Mouse (Mus musculus): ENCODE data around the gene Ift22. TPM values are rescaled to one million over a fixed set of nuclear protein-coding genes. Genes with fewer than 3 reads are reported as not detected.
A peak's percentile ranks its signal among the peaks of the same experiment; 100 is the strongest.

Gene Ift22
- polyA plus RNA-seq, 1 experiment from 2014 or later, result 28.5 TPM

GRCm38 (mm10) chr5:136894840-136895528 is 13.0 kb upstream of the Ift22 start:
- Histone ChIP-seq H3K4me2 (no peak overlapping the region), H3K4me3 (ENCODE audit: low read depth, low read length) (no peak overlapping the region), H3K4me1 (replicated peaks; ENCODE audit: control insufficient read depth, insufficient read depth, low read length) (no peaks in the 10 kb centered on the region), H3K9me3 (ENCODE audit: control insufficient read depth, low read length) (no peaks in the 10 kb centered on the region), H3K36me3 (ENCODE audit: control insufficient read depth, insufficient read depth, low read length) (no peaks in the 10 kb centered on the region), H3K27me3 (replicated peaks; ENCODE audit: control insufficient read depth, insufficient read depth, low read length) (no peaks in the 10 kb centered on the region), H3K27ac (ENCODE audit: low read depth, low read length) (no peak overlapping the region), H3K9ac (ENCODE audit: low read depth, low read length) (no peak overlapping the region)
- ATAC-seq (replicated peaks; ENCODE audit: low FRiP score), result no peak
- WGBS, result 61% methylated on average over 25 of the region's 25 CpGs
- no peak for DNase-seq (ENCODE audit: low spot score)

DNA sequence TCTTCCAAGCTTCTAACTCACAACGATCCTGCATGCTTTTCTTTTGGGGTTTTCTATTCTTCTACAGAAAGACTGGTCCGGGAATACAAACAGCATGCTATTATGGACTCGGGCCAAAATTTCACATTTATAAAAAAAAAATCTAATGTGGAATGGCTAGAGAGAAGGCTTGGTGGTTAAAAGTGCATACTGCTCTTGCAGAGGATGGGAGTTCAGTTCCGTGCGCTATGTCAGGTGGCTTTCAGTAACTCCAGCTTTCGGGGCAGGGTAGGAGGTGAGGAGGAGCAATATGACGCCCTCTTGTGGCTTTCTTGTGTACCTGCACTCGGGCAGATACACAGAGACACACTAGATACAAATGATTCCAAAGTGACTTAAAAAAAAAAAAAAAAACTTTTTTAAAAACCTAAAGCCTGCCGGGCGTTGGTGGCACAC is 12.4 kb upstream of the Ift22 start:
- no peak for DNase-seq (ENCODE audit: low spot score)
- no peak overlapping the region for H3K27ac ChIP-seq (ENCODE audit: low read depth, low read length)

GRCm38 (mm10) chr5:136904621-136905020 is 3.3 kb upstream of the Ift22 start:
- 53% methylated on average over 3 of the region's 3 CpGs for WGBS
- no peak for DNase-seq (ENCODE audit: low spot score)
- Histone ChIP-seq H3K4me2 (no peak overlapping the region), H3K9me3 (ENCODE audit: control insufficient read depth, low read length) (no peaks in the 10 kb centered on the region; the same call in 1 of the 2 replicates), H3K27ac (ENCODE audit: low read depth, low read length) (no peak overlapping the region), H3K4me1 (replicated peaks; ENCODE audit: control insufficient read depth, insufficient read depth, low read length) (0 out of 2 replicates have a peak, but pooled peaks cover 4% of the 10 kb centered on the region), H3K4me3 (ENCODE audit: low read depth, low read length) (no peak overlapping the region), H3K36me3 (ENCODE audit: control insufficient read depth, insufficient read depth, low read length) (no peaks in the 10 kb centered on the region), H3K9ac (ENCODE audit: low read depth, low read length) (no peak overlapping the region), H3K27me3 (replicated peaks; ENCODE audit: control insufficient read depth, insufficient read depth, low read length) (no peaks in the 10 kb centered on the region)
- no peak for ATAC-seq (replicated peaks; ENCODE audit: low FRiP score)

More for the DNA sequence above, 12.4 kb upstream of the Ift22 start:
- 56% methylated on average over 10 of the region's 10 CpGs for WGBS
- no peak overlapping the region for H3K9ac ChIP-seq (ENCODE audit: low read depth, low read length)
- H3K4me3 ChIP-seq (ENCODE audit: low read depth, low read length), result no peak overlapping the region
- no peaks in the 10 kb centered on the region for H3K4me1 ChIP-seq (replicated peaks; ENCODE audit: control insufficient read depth, insufficient read depth, low read length)
- no peaks in the 10 kb centered on the region for H3K36me3 ChIP-seq (ENCODE audit: control insufficient read depth, insufficient read depth, low read length)
- no peak for ATAC-seq (replicated peaks; ENCODE audit: low FRiP score)
- no peaks in the 10 kb centered on the region for H3K27me3 ChIP-seq (replicated peaks; ENCODE audit: control insufficient read depth, insufficient read depth, low read length)
- H3K4me2 ChIP-seq, result no peak overlapping the region
- no peaks in the 10 kb centered on the region for H3K9me3 ChIP-seq (ENCODE audit: control insufficient read depth, low read length)

- no peaks in the 10 kb centered on the region for H3K36me3 ChIP-seq (ENCODE audit: control insufficient read depth, insufficient read depth, low read length)
- H3K9me3 ChIP-seq (ENCODE audit: control insufficient read depth, low read length), result no peaks in the 10 kb centered on the region; the same call in 1 of the 2 replicates
- no peaks in the 10 kb centered on the region for H3K27me3 ChIP-seq (replicated peaks; ENCODE audit: control insufficient read depth, insufficient read depth, low read length)
- H3K27ac ChIP-seq (ENCODE audit: low read depth, low read length), result no peak overlapping the region
- no peak overlapping the region for H3K4me2 ChIP-seq
- no peak for DNase-seq (ENCODE audit: low spot score)
- no peak overlapping the region for H3K4me3 ChIP-seq (ENCODE audit: low read depth, low read length)
- WGBS, result 37% methylated on average over 7 of the region's 7 CpGs
- 0 out of 2 replicates have a peak, but pooled peaks cover 4% of the 10 kb centered on the region for H3K4me1 ChIP-seq (replicated peaks; ENCODE audit: control insufficient read depth, insufficient read depth, low read length)
- no peak for ATAC-seq (replicated peaks; ENCODE audit: low FRiP score)
- no peak overlapping the region for H3K9ac ChIP-seq (ENCODE audit: low read depth, low read length)
Observed at GRCm38 (mm10) chr5:136905630-136906029, 2.3 kb upstream of the Ift22 start.

DNA sequence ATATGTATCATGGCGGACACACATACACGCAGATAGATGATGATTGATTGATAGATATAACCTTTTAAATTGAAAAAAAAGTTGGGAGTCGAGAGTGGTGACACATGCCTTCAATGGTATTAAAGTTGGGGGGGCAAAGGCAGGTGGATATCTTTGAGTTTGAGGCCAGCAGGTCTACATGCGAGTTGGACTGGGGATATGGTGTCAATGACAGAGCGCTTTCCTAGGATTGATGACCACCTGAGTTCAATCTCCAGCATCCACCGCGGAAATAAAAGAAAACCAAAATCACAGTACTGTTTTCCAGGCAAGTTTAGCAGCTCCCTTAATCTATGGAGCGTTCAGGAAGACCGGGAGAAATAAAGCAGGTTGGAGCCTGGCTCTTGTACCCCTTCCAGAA is 363 bp upstream of the Ift22 start:
- no peak overlapping the region for H3K9ac ChIP-seq (ENCODE audit: low read depth, low read length)
- ATAC-seq (replicated peaks; ENCODE audit: low FRiP score) (no peak), DNase-seq (ENCODE audit: low spot score) (no peak)
- H3K36me3 ChIP-seq (ENCODE audit: control insufficient read depth, insufficient read depth, low read length), result 0 out of 2 replicates have a peak, but pooled peaks cover 2% of the 10 kb centered on the region
- H3K9me3 ChIP-seq (ENCODE audit: control insufficient read depth, low read length), result no peaks in the 10 kb centered on the region; the same call in 1 of the 2 replicates
- H3K4me3 ChIP-seq (ENCODE audit: low read depth, low read length), result peak overlapping the region; percentile 69
- no peak overlapping the region for H3K27ac ChIP-seq (ENCODE audit: low read depth, low read length)
- 42% methylated on average over 9 of the region's 9 CpGs for WGBS
- H3K27me3 ChIP-seq (replicated peaks; ENCODE audit: control insufficient read depth, insufficient read depth, low read length), result no peaks in the 10 kb centered on the region
- 0 out of 2 replicates have a peak, but pooled peaks cover 4% of the 10 kb centered on the region for H3K4me1 ChIP-seq (replicated peaks; ENCODE audit: control insufficient read depth, insufficient read depth, low read length)
- peak overlapping the region; percentile 77 for H3K4me2 ChIP-seq

- Histone ChIP-seq H3K4me2 (no peak overlapping the region), H3K9me3 (ENCODE audit: control insufficient read depth, low read length) (no peaks in the 10 kb centered on the region), H3K4me3 (ENCODE audit: low read depth, low read length) (no peak overlapping the region), H3K4me1 (replicated peaks; ENCODE audit: control insufficient read depth, insufficient read depth, low read length) (no peaks in the 10 kb centered on the region), H3K36me3 (ENCODE audit: control insufficient read depth, insufficient read depth, low read length) (0 out of 2 replicates have a peak, but pooled peaks cover 2% of the 10 kb centered on the region), H3K27ac (ENCODE audit: low read depth, low read length) (no peak overlapping the region), H3K9ac (ENCODE audit: low read depth, low read length) (no peak overlapping the region), H3K27me3 (replicated peaks; ENCODE audit: control insufficient read depth, insufficient read depth, low read length) (no peaks in the 10 kb centered on the region)
- 79% methylated on average over 3 of the region's 3 CpGs for WGBS
- DNase-seq (ENCODE audit: low spot score) (no peak), ATAC-seq (replicated peaks; ENCODE audit: low FRiP score) (no peak)
Observed at GRCm38 (mm10) chr5:136914183-136914582, 6.2 kb downstream of the Ift22 start.

DNA sequence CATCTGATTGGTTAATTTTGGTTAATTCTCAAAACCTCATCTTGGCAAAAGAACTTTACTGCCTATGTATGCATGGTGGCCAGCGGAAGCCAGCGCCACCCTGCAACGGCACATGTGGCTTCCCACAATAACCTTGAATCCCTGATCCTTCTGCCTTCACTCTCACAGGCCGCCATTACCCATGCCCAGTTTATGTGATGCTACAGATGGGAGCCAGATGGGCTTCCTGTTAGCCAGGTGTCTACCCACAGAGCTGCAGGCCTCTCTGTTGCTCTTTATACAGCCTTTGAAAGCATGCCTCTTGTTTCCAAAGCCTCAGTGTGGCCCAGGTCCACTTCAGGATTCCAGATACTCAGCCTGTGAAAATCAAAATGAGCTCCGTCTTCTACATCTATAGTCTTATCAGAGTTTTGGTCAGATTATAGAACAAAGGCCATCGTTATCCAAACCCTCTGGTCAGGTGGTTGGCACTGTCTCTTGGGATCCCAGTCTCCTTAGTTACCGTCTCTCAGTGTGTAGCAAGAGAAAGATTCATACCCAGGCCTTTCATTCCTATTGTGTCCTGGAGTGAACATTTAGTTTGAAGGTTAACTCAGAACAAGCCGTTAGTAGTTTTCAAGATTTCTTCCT is 9.8 kb downstream of the Ift22 start:
- H3K36me3 ChIP-seq (ENCODE audit: control insufficient read depth, insufficient read depth, low read length), result no peaks in the 10 kb centered on the region
- H3K9me3 ChIP-seq (ENCODE audit: control insufficient read depth, low read length), result no peaks in the 10 kb centered on the region
- H3K4me2 ChIP-seq, result no peak overlapping the region
- 93% methylated on average over 8 of the region's 8 CpGs for WGBS
- DNase-seq (ENCODE audit: low spot score) (no peak), ATAC-seq (replicated peaks; ENCODE audit: low FRiP score) (no peak)
- H3K9ac ChIP-seq (ENCODE audit: low read depth, low read length), result no peak overlapping the region
- H3K27me3 ChIP-seq (replicated peaks; ENCODE audit: control insufficient read depth, insufficient read depth, low read length), result no peaks in the 10 kb centered on the region
- H3K4me3 ChIP-seq (ENCODE audit: low read depth, low read length), result no peak overlapping the region
- no peak overlapping the region for H3K27ac ChIP-seq (ENCODE audit: low read depth, low read length)
- H3K4me1 ChIP-seq (replicated peaks; ENCODE audit: control insufficient read depth, insufficient read depth, low read length), result 0 out of 2 replicates have a peak, but pooled peaks cover 2% of the 10 kb centered on the region

GRCm38 (mm10) chr5:136918655-136919472 is 10.9 kb downstream of the Ift22 start:
- Histone ChIP-seq H3K9ac (ENCODE audit: low read depth, low read length) (peak overlapping the region; percentile 66), H3K27ac (ENCODE audit: low read depth, low read length) (peak overlapping the region; percentile 46; the same call in 1 of the 2 replicates), H3K9me3 (ENCODE audit: control insufficient read depth, low read length) (no peaks in the 10 kb centered on the region), H3K4me2 (peak overlapping the region; percentile 83), H3K36me3 (ENCODE audit: control insufficient read depth, insufficient read depth, low read length) (no peaks in the 10 kb centered on the region), H3K4me1 (replicated peaks; ENCODE audit: control insufficient read depth, insufficient read depth, low read length) (peaks cover 5% of the 10 kb centered on the region; the same call in 1 of the 2 replicates), H3K4me3 (ENCODE audit: low read depth, low read length) (peak overlapping the region; percentile 67), H3K27me3 (replicated peaks; ENCODE audit: control insufficient read depth, insufficient read depth, low read length) (no peaks in the 10 kb centered on the region)
- peak; percentile 85 for DNase-seq (ENCODE audit: low spot score)
- peak; percentile 89 for ATAC-seq (replicated peaks; ENCODE audit: low FRiP score)
- 3% methylated on average over 38 of the region's 38 CpGs for WGBS
